Mouse (Mus musculus) c-Kit-positive CD71-negative TER-119-negative erythroid progenitor cells, embryonic 14.5 days (primary cell): ENCODE results near the gene Fbxl17.

ENCODE experiments used
- DNase-seq: peaks from one replicate; pipeline ENCODE4 v3.0.0-alpha.2; 2013; ENCODE audit warnings: low read depth

Fbxl17 gene

GRCm38 (mm10) chr17:63328888-63329287 lies 170.9 kb downstream of the Fbxl17 start:
- no peak for DNase-seq

- DNase-seq = no peak
These were observed 173.6 kb downstream of the Fbxl17 start for GRCm38 (mm10) chr17:63326227-63326626.

- no peak for DNase-seq
These were observed 175.1 kb downstream of the Fbxl17 start for GRCm38 (mm10) chr17:63324672-63325071.

- DNase-seq = peak; percentile 68
These were observed 175.8 kb downstream of the Fbxl17 start for GRCm38 (mm10) chr17:63324039-63324438.

GRCm38 (mm10) chr17:63322846-63323245 lies 177.0 kb downstream of the Fbxl17 start:
- DNase-seq = no peak

GRCm38 (mm10) chr17:63321290-63321689 lies 178.5 kb downstream of the Fbxl17 start:
- no peak for DNase-seq

GRCm38 (mm10) chr17:63317518-63317917 lies 182.3 kb downstream of the Fbxl17 start:
- DNase-seq = no peak

- no peak for DNase-seq
These were observed 184.0 kb downstream of the Fbxl17 start for GRCm38 (mm10) chr17:63315646-63316480.

- DNase-seq = no peak
These were observed 187.0 kb downstream of the Fbxl17 start for GRCm38 (mm10) chr17:63312804-63313203.

- peak; percentile 16 for DNase-seq
These were observed 187.5 kb downstream of the Fbxl17 start for GRCm38 (mm10) chr17:63312330-63312729.

GRCm38 (mm10) chr17:63311613-63312012 lies 188.2 kb downstream of the Fbxl17 start:
- DNase-seq = no peak

GRCm38 (mm10) chr17:63310021-63310420 lies 189.8 kb downstream of the Fbxl17 start:
- no peak for DNase-seq

GRCm38 (mm10) chr17:63303862-63304261 lies 196.0 kb downstream of the Fbxl17 start:
- DNase-seq = no peak

- no peak for DNase-seq
These were observed 197.9 kb downstream of the Fbxl17 start for GRCm38 (mm10) chr17:63301822-63302393.

GRCm38 (mm10) chr17:63295471-63295870 lies 204.3 kb downstream of the Fbxl17 start:
- no peak for DNase-seq

GRCm38 (mm10) chr17:63294961-63295360 lies 204.9 kb downstream of the Fbxl17 start:
- DNase-seq = no peak

GRCm38 (mm10) chr17:63293979-63294378 lies 205.8 kb downstream of the Fbxl17 start:
- no peak for DNase-seq

- no peak for DNase-seq
These were observed 210.4 kb downstream of the Fbxl17 start for GRCm38 (mm10) chr17:63289317-63289913.

- no peak for DNase-seq
These were observed 211.0 kb downstream of the Fbxl17 start for GRCm38 (mm10) chr17:63288850-63289249.

- no peak for DNase-seq
These were observed 212.4 kb downstream of the Fbxl17 start for GRCm38 (mm10) chr17:63287413-63287812.

- DNase-seq = no peak
These were observed 214.4 kb downstream of the Fbxl17 start for GRCm38 (mm10) chr17:63285265-63285939.

GRCm38 (mm10) chr17:63284074-63284473 lies 215.7 kb downstream of the Fbxl17 start:
- DNase-seq = no peak

- DNase-seq = no peak
These were observed 217.8 kb downstream of the Fbxl17 start for GRCm38 (mm10) chr17:63282004-63282403.
